ENCODE assay signal across 21 mouse cellular contexts in genomic region chr2:170141481-170141880, GRCm38 (mm10). TPM values are rescaled to one million over a fixed set of nuclear protein-coding genes. Genes with fewer than 3 reads are reported as not detected.
DNase-seq lines count a peak whose midpoint lies in the region; TF ChIP-seq lines count a peak whose summit lies in the region.
"Had no signal": no experiment of that assay in that cellular context is flagged by ENCODE, and none has a peak within 500 bp of the region (broad histone marks: within the 10 kb centered on the region; RNA-seq: fewer than 3 reads in every experiment).

No protein-coding gene starts in this region.

- TF ChIP-seq CTCF in CH12.LX (conservative IDR thresholded peaks at IDR 0.05 in 1 of 2, IDR thresholded peaks at IDR 0.05 in 1 of 2; ENCODE audit: low read depth in 2 of 2, low read length in 2 of 2) (no peak), MEL (IDR thresholded peaks at IDR 0.05 in 2 of 3, conservative IDR thresholded peaks at IDR 0.05 in 1 of 3; ENCODE audit: control insufficient read depth in 1 of 3, insufficient read depth in 1 of 3, low read depth in 2 of 3, low read length in 3 of 3, poor library complexity in 1 of 3, severe bottlenecking in 1 of 3) (no peak)

- TF ChIP-seq POLR2A in CH12.LX (IDR thresholded peaks at IDR 0.05; ENCODE audit: low read depth, low read length) (no peak), MEL (IDR thresholded peaks at IDR 0.05; ENCODE audit: control insufficient read depth in 1 of 2, insufficient read depth in 1 of 2, low read depth in 1 of 2, low read length in 2 of 2, poor library complexity in 1 of 2) (no peak)

- TF ChIP-seq EP300 in CH12.LX (IDR thresholded peaks at IDR 0.05; ENCODE audit: low read length) = no peak
- TF ChIP-seq EP300 in MEL (IDR thresholded peaks at IDR 0.05; ENCODE audit: low read depth in 1 of 2, low read length in 2 of 2) = no peak

- H3K27ac ChIP-seq in CH12.LX (ENCODE audit: insufficient read depth, low read depth) (no peak overlapping the region), ES-E14 (ENCODE audit: insufficient read depth, low read depth, low read length, poor library complexity, severe bottlenecking) (no peak overlapping the region), MEL (ENCODE audit: control insufficient read depth, low read depth, low read length) (no peak overlapping the region)

- no peak for TF ChIP-seq RAD21 in CH12.LX (IDR thresholded peaks at IDR 0.05; ENCODE audit: low read depth, low read length)
- no peak for TF ChIP-seq RAD21 in MEL (IDR thresholded peaks at IDR 0.05; ENCODE audit: low read depth, low read length)

- H3K36me3 ChIP-seq in CH12.LX (replicated peaks in 1 of 2; ENCODE audit: control insufficient read depth in 1 of 2, insufficient read depth in 1 of 2, low read length in 1 of 2) = no peaks in the 10 kb centered on the region
- no peaks in the 10 kb centered on the region for H3K36me3 ChIP-seq in ES-E14 (ENCODE audit: control insufficient read depth, insufficient read depth, low read length, poor library complexity, severe bottlenecking)
- H3K36me3 ChIP-seq in MEL (ENCODE audit: control insufficient read depth in 1 of 2, insufficient read depth in 2 of 2, low read length in 2 of 2) = peaks cover 7 to 39% of the 10 kb centered on the region in 2 experiments

- DNase-seq in CH12.LX (ENCODE audit: extremely low read depth) (no peak), ES-E14 (ENCODE audit: low read depth, low spot score) (no peak), MEL (ENCODE audit: low read depth, low spot score) (no peak)
- no peak for DNase-seq in thymus, postnatal 14 days
- DNase-seq in layer of hippocampus, postnatal 25 days (ENCODE audit: extremely low spot score in 1 of 2, low spot score in 1 of 2) = no peak
- DNase-seq in cerebellum, postnatal 10 days = no peak
- DNase-seq: adrenal gland, adult 2 months; adrenal gland, adult 8-10 months; adrenal gland, postnatal 10 days; adrenal gland, postnatal 14 days; adrenal gland, postnatal 25 days; adrenal gland, postnatal 36 days; B cell, adult 2 months; cerebellum, adult 11 months; cerebellum, adult 11-12 months; cerebellum, adult 18-20 months; cerebellum, adult 2 months; cerebellum, adult 8-10 months; cerebellum, adult 9-10 months had no signal

- peaks cover 0 to 8% of the 10 kb centered on the region in 2 experiments; a peak in 2 of 4 replicates for H3K4me1 ChIP-seq in CH12.LX (ENCODE audit: control insufficient read depth in 1 of 2, insufficient read depth in 2 of 2)
- H3K4me1 ChIP-seq in ES-E14 (ENCODE audit: control insufficient read depth in 2 of 2, insufficient read depth in 2 of 2, low read length in 2 of 2, poor library complexity in 1 of 2) = peaks cover 3 to 13% of the 10 kb centered on the region in 2 experiments; a peak in 2 of 4 replicates
- H3K4me1 ChIP-seq in MEL (ENCODE audit: control insufficient read depth in 1 of 2, insufficient read depth in 2 of 2, low read length in 2 of 2) = peaks cover 18 to 33% of the 10 kb centered on the region in 2 experiments

- H3K79me2 ChIP-seq in CH12.LX (replicated peaks; ENCODE audit: control insufficient read depth, extremely low read depth, insufficient read depth, poor library complexity, severe bottlenecking) (no peaks in the 10 kb centered on the region), MEL (ENCODE audit: control insufficient read depth, insufficient read depth, low read length, poor library complexity) (peaks cover 50% of the 10 kb centered on the region)

- dilution Hi-C loops in CH12.LX (cut with MboI; ENCODE audit: extremely low pct_ligation_motif_present, extremely low pct_unique_long_range_greater_than_20kb, low sequenced_read_pairs) = no loop called here

- in situ Hi-C loops in CH12.LX (cut with MboI; ENCODE audit: low pct_ligation_motif_present, low pct_unique_long_range_greater_than_20kb, low sequenced_read_pairs) = no loop called here
- in situ Hi-C loops in ES-E14 (cut with MboI; ENCODE audit: low sequenced_read_pairs in 2 of 2, unreplicated experiment in 2 of 2) = no loop called here

- no peak overlapping the region for H3K4me2 ChIP-seq in CH12.LX (ENCODE audit: insufficient read depth, low read depth, poor library complexity, severe bottlenecking)

- H3K9me3 ChIP-seq in CH12.LX (replicated peaks; ENCODE audit: low read length) (no peaks in the 10 kb centered on the region), ES-E14 (ENCODE audit: control insufficient read depth, insufficient read depth, low read depth, low read length) (no peaks in the 10 kb centered on the region), MEL (replicated peaks; ENCODE audit: insufficient read depth, low read length) (no peaks in the 10 kb centered on the region)
- H3K9me3 ChIP-seq: G1E had no signal

- H3K9ac ChIP-seq in CH12.LX (ENCODE audit: insufficient read depth, low read depth) (no peak overlapping the region), ES-E14 (ENCODE audit: insufficient read depth, low read depth, low read length, poor library complexity, severe bottlenecking) (no peak overlapping the region), MEL (ENCODE audit: control insufficient read depth, low read depth, low read length, poor library complexity, severe bottlenecking) (no peak overlapping the region)

- H3K4me3 ChIP-seq in CH12.LX (replicated peaks in 1 of 3; ENCODE audit: low read depth in 2 of 3, low read length in 2 of 3, poor library complexity in 1 of 3) (no peak overlapping the region), ES-E14 (ENCODE audit: insufficient read depth in 1 of 2, low read depth in 1 of 2, low read length in 2 of 2, poor library complexity in 1 of 2, severe bottlenecking in 1 of 2) (peak overlapping the region in 1 of 2 experiments; percentile 66; a peak in 2 of 4 replicates), MEL (ENCODE audit: control insufficient read depth in 1 of 2, insufficient read depth in 1 of 2, low read depth in 2 of 2, low read length in 2 of 2) (no peak overlapping the region)

- H3K27me3 ChIP-seq in CH12.LX (replicated peaks) (no peaks in the 10 kb centered on the region), MEL (ENCODE audit: control insufficient read depth in 1 of 2, insufficient read depth in 2 of 2, low read length in 2 of 2) (no peaks in the 10 kb centered on the region)
- H3K27me3 ChIP-seq: Patski had no signal

TF ChIP-seq in CH12.LX, 34 proteins besides CTCF, POLR2A, EP300 and RAD21:
- TF ChIP-seq ZNF384 (IDR thresholded peaks at IDR 0.05; ENCODE audit: low read depth, low read length) (0 out of 2 replicates have a peak, but pooled peaks have one; percentile 7), JUN (IDR thresholded peaks at IDR 0.05; ENCODE audit: insufficient read depth, low read depth, low read length) (no peak), MAFK (IDR thresholded peaks at IDR 0.05; ENCODE audit: insufficient replicate concordance, low read length) (0 out of 2 replicates have a peak, but pooled peaks have one; percentile 33)

TF ChIP-seq in ES-E14, 5 proteins besides CTCF, POLR2A, EP300 and RAD21:
- TF ChIP-seq ZC3H11A (IDR thresholded peaks at IDR 0.05; ENCODE audit: borderline replicate concordance, low read depth, low read length) = no peak
- peak; percentile 65 for TF ChIP-seq MAFK (IDR thresholded peaks at IDR 0.05; ENCODE audit: insufficient read depth, low read depth, low read length)
- TF ChIP-seq ZNF384 (IDR thresholded peaks at IDR 0.05; ENCODE audit: low read depth, low read length) = peak; percentile 55; the same call in 1 of the 2 replicates

TF ChIP-seq in MEL, 35 proteins besides CTCF, POLR2A, EP300 and RAD21:
- TF ChIP-seq ZNF384 (IDR thresholded peaks at IDR 0.05; ENCODE audit: low read depth, low read length) = peak; percentile 64
- no peak for TF ChIP-seq CHD1 (IDR thresholded peaks at IDR 0.05; ENCODE audit: low read depth, low read length)
- peak; percentile 47; the same call in 1 of the 2 replicates for TF ChIP-seq MAFK (IDR thresholded peaks at IDR 0.05; ENCODE audit: borderline replicate concordance, low read depth, low read length)

RNA-seq across cellular contexts. Expression of gene Zfp217, which starts 6.4 kb away (rescaled TPM):
- 9.3 and 10.0 TPM in 2 replicates for total RNA-seq in CH12.LX (2012; rRNA removed)
- total RNA-seq in CH12.LX (2014; rRNA removed) = 5.3 and 5.6 TPM in 2 replicates
- 11.1 and 12.1 TPM in 2 replicates for polyA plus RNA-seq in CH12.LX (2012; ENCODE audit: insufficient read length, low read depth)
- total RNA-seq in ES-E14 (2012; rRNA removed) = 23.2 and 28.4 TPM in 2 replicates
- 21.7 and 29.3 TPM in 2 replicates for total RNA-seq in MEL (2012; rRNA removed)
- polyA plus RNA-seq in MEL (2012; ENCODE audit: insufficient read depth in 1 of 2, insufficient read length in 2 of 2, low read depth in 1 of 2, low replicate concordance in 2 of 2, missing spikeins in 1 of 2) = 10 to 100 TPM; 25.5 to 34.9 TPM
- 1 to 10 TPM; 2.6 to 5.4 TPM for total RNA-seq in layer of hippocampus, postnatal 25 days (2021)

Comparison
In these comparisons a context has a peak if more than half of its experiments do, and no peak if none do; other contexts are left out.
1. Of the 35 proteins assayed by ChIP-seq in both MEL and CH12.LX: peak only in MEL: none; only in CH12.LX: none; in both: MAFK and ZNF384; in neither: 33.